Mouse (Mus musculus): Measurements from ENCODE around the gene L2hgdh.

DNA sequence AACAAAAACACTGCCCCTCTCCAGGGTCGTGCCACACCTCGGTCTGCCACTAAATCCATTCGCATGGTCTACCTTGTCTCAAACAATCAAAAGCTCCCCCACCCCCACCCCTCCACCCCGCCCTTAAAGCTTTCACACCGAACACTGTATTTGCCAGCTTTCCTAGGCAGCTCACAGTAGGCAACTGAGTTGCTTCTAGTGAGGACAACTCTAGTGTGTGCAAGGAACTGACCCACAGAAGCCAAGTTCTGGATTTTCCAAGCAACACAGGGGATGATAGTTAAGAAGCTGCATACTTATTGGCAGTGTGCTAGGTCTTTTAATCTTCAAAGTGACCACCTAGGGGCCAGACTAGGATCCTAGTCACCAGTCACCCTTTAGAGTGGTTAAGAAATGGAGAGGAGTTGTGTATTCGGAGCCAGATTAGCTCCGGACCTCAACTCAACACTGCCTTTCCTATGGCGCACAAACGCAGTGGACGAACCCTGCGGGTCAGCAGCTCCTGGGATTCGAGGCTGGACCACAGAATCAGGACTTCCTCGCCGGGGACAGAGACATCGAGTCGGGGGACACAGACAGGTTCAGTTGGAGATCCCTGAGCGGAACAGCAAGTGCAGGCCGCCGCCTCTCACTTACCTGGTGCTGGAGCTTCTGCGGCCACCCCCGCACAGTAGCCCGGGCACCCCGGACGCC lies 509 bp downstream of the L2hgdh start:
- TF ChIP-seq CTCF (IDR thresholded peaks at IDR 0.05), result no peak
- no peak for TF ChIP-seq EP300 (IDR thresholded peaks at IDR 0.05)

Measured in lung, postnatal 0 days (tissue).